Mouse (Mus musculus) thymus, adult 2 months (tissue): ENCODE results near the gene Itga2b.

ENCODE experiments used
- CTCF ChIP-seq: fragments of 200-500 bp; IDR thresholded peaks from 2 replicates; pipeline ENCODE4 v1.5.1; 2012; ENCODE audit warnings: mild to moderate bottlenecking, control low read depth, low read length, moderate library complexity, borderline replicate concordance; ENCODE audit not compliant: control insufficient read depth, poor library complexity, insufficient read depth; ENCODE audit errors: extremely low read depth
- POLR2A ChIP-seq: fragments of 200-500 bp; IDR thresholded peaks from 2 replicates; pipeline ENCODE4 v1.6.1; 2012; ENCODE audit warnings: mild to moderate bottlenecking, low read length, control low read depth, moderate library complexity; ENCODE audit not compliant: control insufficient read depth, poor library complexity, insufficient read depth; ENCODE audit errors: extremely low read depth

DNA sequence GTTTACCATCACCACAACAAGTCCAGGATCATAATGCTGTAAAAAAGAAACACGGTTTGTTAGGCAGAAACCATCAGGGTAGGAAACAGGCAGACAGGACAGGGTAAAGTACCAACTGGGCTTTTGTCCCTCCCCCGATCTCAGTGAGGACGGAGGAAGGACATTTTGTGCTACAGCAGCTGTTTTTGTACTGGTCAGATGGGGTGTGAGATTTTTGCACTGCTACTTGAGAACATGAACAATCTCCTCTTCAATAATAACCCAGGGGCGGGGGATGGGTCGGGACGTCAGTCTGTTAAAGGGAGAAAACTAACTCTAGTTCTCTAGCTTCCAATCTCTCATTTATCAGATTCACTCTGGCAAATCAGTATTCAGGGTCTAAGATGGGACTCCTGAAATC is 40.3 kb upstream of the Itga2b start:
- TF ChIP-seq CTCF (no peak), POLR2A (no peak)
